Mouse (Mus musculus) liver, embryonic 12.5 days (tissue): Measurements from ENCODE around the gene Tbcc. TPM values are rescaled to one million over a fixed set of nuclear protein-coding genes. Genes with fewer than 3 reads are reported as not detected.
"Not testable (repeated sequence)": the region's sequence is repeated elsewhere in the genome, so short reads cannot be mapped to it uniquely, and the experiment has no call there.

ENCODE experiments used
- ATAC-seq: fragments of 200-750 bp; cut with Nextera tagmentation; 2 replicates; pipeline ENCODE4 v1.8.0; 2017; ENCODE audit warnings: moderate number of reproducible peaks, mild to moderate bottlenecking, moderate library complexity
- H3K27ac ChIP-seq: fragments of 300-500 bp; sonication (generic); 2 replicates; pipeline ENCODE4 v1.5.1; 2016; ENCODE audit warnings: mild to moderate bottlenecking
- H3K27me3 ChIP-seq: fragments of 300-500 bp; sonication (generic); replicated peaks from 2 replicates; pipeline ENCODE4 v1.6.1; 2016; ENCODE audit warnings: mild to moderate bottlenecking, moderate library complexity
- H3K36me3 ChIP-seq: fragments of 300-500 bp; sonication (generic); 2 replicates; pipeline ENCODE4 v1.6.1; 2016; ENCODE audit warnings: mild to moderate bottlenecking, moderate library complexity
- H3K4me1 ChIP-seq: fragments of 300-500 bp; sonication (generic); 2 replicates; pipeline ENCODE4 v1.6.1; 2016
- H3K4me2 ChIP-seq: fragments of 300-500 bp; sonication (generic); 2 replicates; pipeline ENCODE4 v1.6.1; 2016; ENCODE audit warnings: mild to moderate bottlenecking, moderate library complexity
- H3K4me3 ChIP-seq: fragments of 300-500 bp; sonication (generic); 2 replicates; pipeline ENCODE4 v1.5.1; 2016; ENCODE audit warnings: mild to moderate bottlenecking, moderate library complexity
- H3K9ac ChIP-seq: fragments of 300-500 bp; sonication (generic); 2 replicates; pipeline ENCODE4 v1.6.1; 2016; ENCODE audit warnings: mild to moderate bottlenecking, moderate library complexity
- H3K9me3 ChIP-seq: fragments of 300-500 bp; sonication (generic); replicated peaks from 2 replicates; pipeline ENCODE4 v1.6.1; 2016; ENCODE audit warnings: mild to moderate bottlenecking, moderate library complexity
- WGBS: fragments of 180-500 bp; shearing (Covaris S2); methylation state at CpG from one replicate; pipeline ENCODE4 v1.1.7; 2016; ENCODE audit not compliant: insufficient replicate concordance; 5-methylcytosine and 5-hydroxymethylcytosine counted together
- polyA plus RNA-seq: library from polyadenylated mRNA; unstranded; fragments of >200 nt; fragmentation: Nextera tagmentation; extraction: Ambion mirVana; gene quantifications from 2 replicates; pipeline ENCODE4 v1.2.1, GENCODE M21; 2016

Gene Tbcc
- polyA plus RNA-seq = 34.2 and 36.4 TPM in 2 replicates

- Histone ChIP-seq H3K27me3 (no peaks in the 10 kb centered on the region), H3K36me3 (peaks cover 20% of the 10 kb centered on the region), H3K4me3 (peak within 1 kb of the TSS; percentile 88), H3K9ac (peak within 1 kb of the TSS; percentile 91), H3K27ac (peak within 1 kb of the TSS; percentile 93), H3K9me3 (no peaks in the 10 kb centered on the region), H3K4me1 (peaks cover 68% of the 10 kb centered on the region), H3K4me2 (peak within 1 kb of the TSS; percentile 99)
- peak; percentile 90 for ATAC-seq
- WGBS = under 1% methylated on average over 40 of the region's 40 CpGs
Observed at GRCm38 (mm10) chr17:46890116-46890815, at the start of gene Tbcc. TSS of gene Tbcc (plus strand) at chr17:46890684.

- Histone ChIP-seq H3K27me3 (no peaks in the 10 kb centered on the region), H3K9me3 (no peaks in the 10 kb centered on the region), H3K27ac (no peak overlapping the region), H3K4me2 (no peak overlapping the region), H3K36me3 (peaks cover 10% of the 10 kb centered on the region), H3K4me3 (no peak overlapping the region), H3K9ac (no peak overlapping the region), H3K4me1 (peaks cover 16% of the 10 kb centered on the region)
- ATAC-seq = no peak
- 67% methylated on average over 2 of the region's 2 CpGs for WGBS
Observed at GRCm38 (mm10) chr17:46843022-46843421, 47.5 kb upstream of the Tbcc start.

- Histone ChIP-seq H3K4me2 (no peak overlapping the region), H3K36me3 (peaks cover 10% of the 10 kb centered on the region), H3K9ac (no peak overlapping the region), H3K4me3 (no peak overlapping the region), H3K4me1 (peaks cover 9% of the 10 kb centered on the region), H3K27me3 (no peaks in the 10 kb centered on the region), H3K27ac (no peak overlapping the region), H3K9me3 (no peaks in the 10 kb centered on the region)
- 84% methylated on average over 7 of the region's 7 CpGs for WGBS
- no peak for ATAC-seq
Observed at GRCm38 (mm10) chr17:46843716-46844115, 46.8 kb upstream of the Tbcc start.

GRCm38 (mm10) chr17:46844811-46845210 lies 45.7 kb upstream of the Tbcc start:
- WGBS = 78% methylated on average over 10 of the region's 10 CpGs
- ATAC-seq = no peak
- H3K4me1 ChIP-seq = peaks cover 3% of the 10 kb centered on the region; the same call in 1 of the 2 replicates

GRCm38 (mm10) chr17:46845262-46845661 lies 45.2 kb upstream of the Tbcc start:
- Histone ChIP-seq H3K27me3 (no peaks in the 10 kb centered on the region), H3K4me2 (no peak overlapping the region), H3K9me3 (no peaks in the 10 kb centered on the region), H3K4me3 (no peak overlapping the region), H3K4me1 (peaks cover under 1% of the 10 kb centered on the region; the same call in 1 of the 2 replicates), H3K36me3 (0 out of 2 replicates have a peak, but pooled peaks cover 5% of the 10 kb centered on the region), H3K9ac (no peak overlapping the region), H3K27ac (no peak overlapping the region)
- 83% methylated on average over 12 of the region's 12 CpGs for WGBS
- no peak for ATAC-seq

More at GRCm38 (mm10) chr17:46844811-46845210, 45.7 kb upstream of the Tbcc start:
- no peak overlapping the region for H3K9ac ChIP-seq
- no peak overlapping the region for H3K27ac ChIP-seq
- no peak overlapping the region for H3K4me3 ChIP-seq
- H3K27me3 ChIP-seq = no peaks in the 10 kb centered on the region
- H3K36me3 ChIP-seq = peaks cover 9% of the 10 kb centered on the region
- H3K9me3 ChIP-seq = no peaks in the 10 kb centered on the region
- no peak overlapping the region for H3K4me2 ChIP-seq

GRCm38 (mm10) chr17:46846573-46846972 lies 43.9 kb upstream of the Tbcc start:
- not testable (repeated sequence) for H3K4me3 ChIP-seq, H3K4me2 ChIP-seq, H3K27me3 ChIP-seq, H3K36me3 ChIP-seq, H3K27ac ChIP-seq, H3K4me1 ChIP-seq, H3K9me3 ChIP-seq, H3K9ac ChIP-seq, ATAC-seq
- WGBS = 93% methylated on average over 18 of the region's 18 CpGs

GRCm38 (mm10) chr17:46847206-46847605 lies 43.3 kb upstream of the Tbcc start:
- Histone ChIP-seq H3K27ac (no peak overlapping the region), H3K36me3 (0 out of 2 replicates have a peak, but pooled peaks cover 10% of the 10 kb centered on the region), H3K27me3 (no peaks in the 10 kb centered on the region), H3K4me2 (no peak overlapping the region), H3K4me1 (peaks cover 4% of the 10 kb centered on the region; the same call in 1 of the 2 replicates), H3K4me3 (no peak overlapping the region), H3K9ac (no peak overlapping the region), H3K9me3 (no peaks in the 10 kb centered on the region)
- WGBS = 90% methylated on average over 7 of the region's 7 CpGs
- ATAC-seq = no peak

- Histone ChIP-seq H3K36me3 (0 out of 2 replicates have a peak, but pooled peaks cover 5% of the 10 kb centered on the region), H3K4me1 (peaks cover 40% of the 10 kb centered on the region), H3K4me2 (no peak overlapping the region), H3K9ac (no peak overlapping the region), H3K4me3 (no peak overlapping the region), H3K27me3 (no peaks in the 10 kb centered on the region), H3K9me3 (no peaks in the 10 kb centered on the region), H3K27ac (peak overlapping the region; percentile 42)
- WGBS = 48% methylated on average over 6 of the region's 6 CpGs
- no peak for ATAC-seq
Observed at GRCm38 (mm10) chr17:46852725-46853124, 37.8 kb upstream of the Tbcc start.

- WGBS = 57% methylated on average over 6 of the region's 6 CpGs
Observed at GRCm38 (mm10) chr17:46853281-46853680, 37.2 kb upstream of the Tbcc start.

GRCm38 (mm10) chr17:46854096-46854495 lies 36.4 kb upstream of the Tbcc start:
- Histone ChIP-seq H3K4me2 (no peak overlapping the region; the same call in 1 of the 2 replicates), H3K27me3 (no peaks in the 10 kb centered on the region), H3K4me1 (peaks cover 45% of the 10 kb centered on the region), H3K27ac (peak overlapping the region; percentile 81), H3K9ac (no peak overlapping the region), H3K36me3 (0 out of 2 replicates have a peak, but pooled peaks cover 5% of the 10 kb centered on the region), H3K9me3 (no peaks in the 10 kb centered on the region), H3K4me3 (no peak overlapping the region)
- 77% methylated on average over 7 of the region's 7 CpGs for WGBS
- no peak for ATAC-seq

More at GRCm38 (mm10) chr17:46853281-46853680, 37.2 kb upstream of the Tbcc start:
- ATAC-seq = no peak
- 0 out of 2 replicates have a peak, but pooled peaks cover 5% of the 10 kb centered on the region for H3K36me3 ChIP-seq
- 0 out of 2 replicates have a peak overlapping the region, but pooled peaks have one; percentile 17 for H3K9ac ChIP-seq
- H3K27ac ChIP-seq = peak overlapping the region; percentile 74
- no peaks in the 10 kb centered on the region for H3K27me3 ChIP-seq
- no peaks in the 10 kb centered on the region for H3K9me3 ChIP-seq
- peaks cover 40% of the 10 kb centered on the region for H3K4me1 ChIP-seq
- no peak overlapping the region for H3K4me2 ChIP-seq
- H3K4me3 ChIP-seq = no peak overlapping the region

- Histone ChIP-seq H3K36me3 (0 out of 2 replicates have a peak, but pooled peaks cover 5% of the 10 kb centered on the region), H3K9ac (peak overlapping the region; percentile 57), H3K9me3 (no peaks in the 10 kb centered on the region), H3K27ac (peak overlapping the region; percentile 81), H3K4me3 (peak overlapping the region; percentile 13; the same call in 1 of the 2 replicates), H3K4me2 (peak overlapping the region; percentile 74), H3K27me3 (no peaks in the 10 kb centered on the region), H3K4me1 (peaks cover 47% of the 10 kb centered on the region)
- no peak for ATAC-seq
- 36% methylated on average over 8 of the region's 8 CpGs for WGBS
Observed at GRCm38 (mm10) chr17:46854640-46855110, 35.8 kb upstream of the Tbcc start.
